ENCODE assay signal across 32 mouse cellular contexts in genomic region chr11:87446159-87446558, GRCm38 (mm10). TPM values are rescaled to one million over a fixed set of nuclear protein-coding genes. Genes with fewer than 3 reads are reported as not detected.
"Had no signal": no experiment of that assay in that cellular context is flagged by ENCODE, and none has a peak within 500 bp of the region (broad histone marks: within the 10 kb centered on the region; RNA-seq: fewer than 3 reads in every experiment).

No protein-coding gene starts in this region.

- H3K9ac ChIP-seq: limb, embryonic 12.5 days; limb, embryonic 13.5 days; limb, embryonic 15.5 days; liver, embryonic 12.5 days; liver, embryonic 13.5 days; liver, embryonic 14.5 days; liver, embryonic 15.5 days; liver, postnatal 0 days; lung, embryonic 14.5 days; lung, embryonic 15.5 days; midbrain, embryonic 12.5 days; midbrain, embryonic 13.5 days; midbrain, embryonic 15.5 days; neural tube, embryonic 12.5 days had no signal

- ATAC-seq: liver, embryonic 12.5 days; liver, postnatal 0 days; midbrain, embryonic 13.5 days; midbrain, embryonic 15.5 days; midbrain, embryonic 16.5 days had no signal

- H3K27ac ChIP-seq: left cerebral cortex, adult 2 months; limb, embryonic 10.5 days; limb, embryonic 12.5 days; limb, embryonic 13.5 days; limb, embryonic 15.5 days; liver, embryonic 12.5 days; liver, embryonic 13.5 days; liver, embryonic 14.5 days; liver, embryonic 15.5 days; lung, embryonic 15.5 days; macrophage; midbrain, embryonic 10.5 days; midbrain, embryonic 12.5 days; midbrain, embryonic 13.5 days; midbrain, embryonic 15.5 days; neural tube, embryonic 12.5 days had no signal

- DNase-seq: left cerebral cortex, postnatal 4 days; liver; liver, embryonic 13.5 days; liver, postnatal 0 days; lung, adult 18-20 months; lung, adult 2 months; lung, embryonic 14.5 days; lung, postnatal 10 days; lung, postnatal 14 days; lung, postnatal 36 days; lung, postnatal 4 days; midbrain, embryonic 14.5 days had no signal

- H3K36me3 ChIP-seq: limb, embryonic 10.5 days; limb, embryonic 12.5 days; limb, embryonic 13.5 days; limb, embryonic 15.5 days; liver, embryonic 12.5 days; liver, embryonic 13.5 days; liver, embryonic 15.5 days; lung, embryonic 15.5 days; midbrain, embryonic 10.5 days; midbrain, embryonic 12.5 days; midbrain, embryonic 13.5 days; midbrain, embryonic 15.5 days; neural tube, embryonic 12.5 days had no signal

- H3K4me1 ChIP-seq: limb, embryonic 12.5 days; neural tube, embryonic 12.5 days had no signal

- H3K9me3 ChIP-seq: limb, embryonic 10.5 days; limb, embryonic 12.5 days; limb, embryonic 13.5 days; limb, embryonic 15.5 days; liver, embryonic 12.5 days; liver, embryonic 13.5 days; liver, embryonic 15.5 days; lung, embryonic 15.5 days; megakaryocyte, embryonic 14.5 days; midbrain, embryonic 10.5 days; midbrain, embryonic 12.5 days; midbrain, embryonic 13.5 days; midbrain, embryonic 15.5 days; neural tube, embryonic 12.5 days had no signal

- H3K27me3 ChIP-seq: limb, embryonic 12.5 days; limb, embryonic 13.5 days; limb, embryonic 15.5 days; liver, embryonic 12.5 days; liver, embryonic 13.5 days; liver, embryonic 15.5 days; lung, embryonic 15.5 days; megakaryocyte, embryonic 14.5 days; midbrain, embryonic 15.5 days; neural tube, embryonic 12.5 days had no signal

- H3K4me3 ChIP-seq: left cerebral cortex, adult 2 months; limb, embryonic 10.5 days; limb, embryonic 12.5 days; limb, embryonic 13.5 days; limb, embryonic 15.5 days; liver, embryonic 12.5 days; liver, embryonic 13.5 days; liver, embryonic 15.5 days; lung, embryonic 15.5 days; megakaryocyte, embryonic 14.5 days; midbrain, embryonic 10.5 days; midbrain, embryonic 12.5 days; midbrain, embryonic 13.5 days; midbrain, embryonic 15.5 days; myocyte; neural tube, embryonic 12.5 days had no signal

- H3K4me2 ChIP-seq: limb, embryonic 12.5 days; limb, embryonic 13.5 days; limb, embryonic 15.5 days; liver, embryonic 11.5 days; liver, embryonic 12.5 days; liver, embryonic 13.5 days; liver, embryonic 15.5 days; lung, embryonic 14.5 days; lung, embryonic 15.5 days; midbrain, embryonic 12.5 days; midbrain, embryonic 13.5 days; midbrain, embryonic 15.5 days; neural tube, embryonic 12.5 days had no signal

RNA-seq across cellular contexts. Expression of gene Tex14, which starts 41.3 kb away (rescaled TPM):
- total RNA-seq: megakaryocyte-erythroid progenitor cell, adult 5-6 weeks had no signal
- polyA plus RNA-seq: liver, embryonic 12.5 days; liver, postnatal 0 days; midbrain, embryonic 10.5 days had no signal
